Mouse (Mus musculus): Measurements from ENCODE around the gene D1Ertd622e. TPM values are rescaled to one million over a fixed set of nuclear protein-coding genes. Genes with fewer than 3 reads are reported as not detected.
"Not testable (repeated sequence)": the region's sequence is repeated elsewhere in the genome, so short reads cannot be mapped to it uniquely, and the experiment has no call there.

Gene D1Ertd622e
- polyA plus RNA-seq, 1 experiment from 2014 or later: 13.9 TPM

DNA sequence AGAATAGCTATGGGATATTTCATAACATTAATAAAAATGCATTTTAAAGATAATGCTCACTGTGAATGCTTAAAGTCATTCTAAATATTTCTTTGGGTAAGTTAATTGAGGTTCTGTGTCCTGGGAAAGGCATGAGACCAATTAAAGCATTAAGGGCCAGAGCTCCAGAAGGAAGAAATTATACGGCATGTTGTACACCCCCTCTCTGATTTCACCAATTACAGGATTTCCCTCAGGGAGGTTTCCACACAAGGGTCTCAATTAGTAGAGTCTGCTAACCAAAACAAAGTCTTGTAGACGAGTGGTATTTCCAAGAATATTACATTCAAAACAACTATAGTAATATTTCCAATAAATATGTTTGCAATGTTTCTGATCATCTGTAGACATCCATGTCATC lies 50.1 kb downstream of the D1Ertd622e start:
- Histone ChIP-seq H3K4me3 (no peak overlapping the region), H3K27me3 (no peaks in the 10 kb centered on the region), H3K9me3 (no peaks in the 10 kb centered on the region), H3K4me2 (no peak overlapping the region), H3K4me1 (no peaks in the 10 kb centered on the region), H3K36me3 (no peaks in the 10 kb centered on the region), H3K27ac (no peak overlapping the region), H3K9ac (no peak overlapping the region)
- no peak for ATAC-seq (ENCODE audit: insufficient number of reproducible peaks, low FRiP score, low TSS enrichment, low read depth)
- 20% methylated on average over 2 of the region's 2 CpGs for WGBS

DNA sequence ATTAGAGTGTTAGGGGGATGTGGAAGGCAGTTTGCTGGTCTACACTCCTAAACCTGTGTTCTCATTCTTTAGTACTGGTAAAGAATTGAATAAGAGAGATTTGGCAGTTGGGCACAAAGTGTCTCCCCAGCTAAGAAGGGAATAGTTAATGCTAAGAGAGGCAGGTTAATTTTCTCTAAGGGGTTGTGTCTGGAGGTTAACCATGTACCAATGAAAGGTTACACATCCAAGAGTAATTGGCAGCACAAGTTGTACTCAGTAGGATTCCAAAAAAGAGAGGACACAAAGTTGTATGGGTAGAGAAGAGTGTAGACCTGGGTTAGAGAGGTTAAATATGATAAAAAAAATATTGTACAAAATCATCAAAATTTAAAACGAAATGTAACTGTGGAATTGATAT lies 58.5 kb downstream of the D1Ertd622e start:
- no peaks in the 10 kb centered on the region for H3K9me3 ChIP-seq
- no peak overlapping the region for H3K9ac ChIP-seq
- H3K27me3 ChIP-seq: no peaks in the 10 kb centered on the region
- 62% methylated on average over 1 of the region's 1 CpGs for WGBS
- no peaks in the 10 kb centered on the region for H3K4me1 ChIP-seq
- no peak for ATAC-seq (ENCODE audit: insufficient number of reproducible peaks, low FRiP score, low TSS enrichment, low read depth)
- no peak overlapping the region for H3K4me3 ChIP-seq
- H3K36me3 ChIP-seq: no peaks in the 10 kb centered on the region
- H3K27ac ChIP-seq: no peak overlapping the region
- no peak overlapping the region for H3K4me2 ChIP-seq

DNA sequence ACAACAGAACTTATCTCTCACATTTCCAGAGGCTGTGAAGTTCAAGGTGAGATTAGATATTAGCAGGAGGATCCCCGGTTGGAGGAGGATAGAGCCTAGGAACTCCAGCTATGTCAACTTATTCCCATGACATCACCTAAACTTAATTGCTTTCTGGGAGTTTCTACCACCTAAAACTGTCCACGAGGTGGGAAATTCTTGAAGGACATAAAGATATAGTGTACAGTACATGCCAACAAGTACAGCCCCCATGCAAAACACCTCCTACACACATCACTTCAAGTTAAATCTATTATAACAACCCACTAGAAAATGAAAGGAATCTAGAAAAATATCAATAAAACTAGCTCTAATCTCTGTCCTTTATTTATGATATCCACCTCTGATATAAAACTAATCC lies 61.5 kb downstream of the D1Ertd622e start:
- 69% methylated on average over 2 of the region's 2 CpGs for WGBS
- Histone ChIP-seq H3K4me2 (no peak overlapping the region), H3K27ac (no peak overlapping the region), H3K9me3 (no peaks in the 10 kb centered on the region), H3K9ac (no peak overlapping the region), H3K36me3 (no peaks in the 10 kb centered on the region), H3K4me3 (no peak overlapping the region), H3K4me1 (no peaks in the 10 kb centered on the region), H3K27me3 (no peaks in the 10 kb centered on the region)
- no peak for ATAC-seq (ENCODE audit: insufficient number of reproducible peaks, low FRiP score, low TSS enrichment, low read depth)

DNA sequence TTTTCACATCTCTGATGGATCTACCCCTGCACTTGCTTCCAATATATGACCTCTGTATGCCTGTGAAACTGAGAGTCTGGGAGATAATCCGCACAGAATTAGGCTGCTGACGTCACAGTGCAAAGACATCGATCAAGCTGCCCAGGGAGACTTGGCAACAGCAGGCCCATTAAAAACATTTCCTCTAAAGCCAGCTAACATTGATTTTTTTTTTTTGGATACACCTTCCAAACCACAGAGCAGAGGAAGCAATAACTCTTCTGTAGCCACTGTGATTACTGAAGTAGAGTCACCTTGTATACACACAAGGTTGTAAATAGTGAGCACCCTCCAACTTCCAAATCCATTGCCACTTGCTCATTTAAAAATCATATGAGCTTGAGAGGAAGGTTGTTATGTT lies 62.8 kb downstream of the D1Ertd622e start:
- no peak overlapping the region for H3K27ac ChIP-seq
- H3K4me3 ChIP-seq: no peak overlapping the region
- ATAC-seq (ENCODE audit: insufficient number of reproducible peaks, low FRiP score, low TSS enrichment, low read depth): no peak
- no peaks in the 10 kb centered on the region for H3K9me3 ChIP-seq
- no peak overlapping the region for H3K9ac ChIP-seq
- 52% methylated on average over 3 of the region's 3 CpGs for WGBS
- no peaks in the 10 kb centered on the region for H3K4me1 ChIP-seq
- H3K36me3 ChIP-seq: no peaks in the 10 kb centered on the region
- no peak overlapping the region for H3K4me2 ChIP-seq
- no peaks in the 10 kb centered on the region for H3K27me3 ChIP-seq

DNA sequence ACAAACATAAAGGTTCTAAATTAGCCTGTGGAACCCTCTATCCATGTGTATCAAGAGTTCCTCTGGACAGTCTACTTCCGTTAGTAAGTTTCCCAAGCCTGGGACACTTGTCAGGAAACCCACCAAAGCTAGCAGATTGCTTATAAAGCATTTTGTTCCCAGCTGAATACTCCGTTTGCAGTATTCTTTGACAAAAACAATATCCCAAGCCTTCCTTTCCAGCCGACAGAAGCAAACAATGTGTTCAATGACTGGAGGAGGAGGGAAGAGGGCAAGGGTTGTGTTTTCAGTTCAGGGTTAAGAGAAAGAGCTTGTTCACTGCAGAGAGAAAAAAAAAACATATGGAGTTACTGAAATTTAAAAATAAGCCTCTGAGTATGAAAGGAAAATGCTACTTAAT lies 73.3 kb downstream of the D1Ertd622e start:
- no peaks in the 10 kb centered on the region for H3K4me1 ChIP-seq
- no peak for ATAC-seq (ENCODE audit: insufficient number of reproducible peaks, low FRiP score, low TSS enrichment, low read depth)
- no peaks in the 10 kb centered on the region for H3K27me3 ChIP-seq
- WGBS: 69% methylated on average over 3 of the region's 3 CpGs
- no peak overlapping the region for H3K4me3 ChIP-seq
- H3K4me2 ChIP-seq: no peak overlapping the region
- H3K36me3 ChIP-seq: no peaks in the 10 kb centered on the region
- H3K27ac ChIP-seq: no peak overlapping the region
- H3K9ac ChIP-seq: no peak overlapping the region
- no peaks in the 10 kb centered on the region for H3K9me3 ChIP-seq

DNA sequence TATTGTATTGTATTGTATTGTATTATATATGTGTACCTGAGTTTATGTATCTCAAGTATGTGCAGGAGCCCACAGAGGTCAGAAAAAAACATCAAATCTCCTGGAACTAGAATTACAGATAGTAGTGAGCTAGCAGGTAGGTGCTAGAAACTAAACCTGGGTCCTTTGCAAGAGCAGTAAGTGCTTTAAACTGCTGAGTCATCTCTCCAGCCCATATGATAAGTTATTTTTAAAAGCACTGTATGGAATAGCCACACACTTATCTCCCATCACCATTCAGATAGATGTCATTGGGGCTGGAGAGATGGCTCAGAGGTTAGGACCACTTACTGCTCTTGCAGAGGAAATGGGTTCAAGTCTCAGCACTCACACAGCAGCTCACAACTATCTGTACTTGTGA lies 76.8 kb downstream of the D1Ertd622e start:
- Histone ChIP-seq H3K4me2 (no peak overlapping the region), H3K4me3 (no peak overlapping the region), H3K9me3 (no peaks in the 10 kb centered on the region), H3K36me3 (no peaks in the 10 kb centered on the region), H3K4me1 (no peaks in the 10 kb centered on the region), H3K27me3 (no peaks in the 10 kb centered on the region), H3K9ac (no peak overlapping the region), H3K27ac (no peak overlapping the region)
- no peak for ATAC-seq (ENCODE audit: insufficient number of reproducible peaks, low FRiP score, low TSS enrichment, low read depth)

DNA sequence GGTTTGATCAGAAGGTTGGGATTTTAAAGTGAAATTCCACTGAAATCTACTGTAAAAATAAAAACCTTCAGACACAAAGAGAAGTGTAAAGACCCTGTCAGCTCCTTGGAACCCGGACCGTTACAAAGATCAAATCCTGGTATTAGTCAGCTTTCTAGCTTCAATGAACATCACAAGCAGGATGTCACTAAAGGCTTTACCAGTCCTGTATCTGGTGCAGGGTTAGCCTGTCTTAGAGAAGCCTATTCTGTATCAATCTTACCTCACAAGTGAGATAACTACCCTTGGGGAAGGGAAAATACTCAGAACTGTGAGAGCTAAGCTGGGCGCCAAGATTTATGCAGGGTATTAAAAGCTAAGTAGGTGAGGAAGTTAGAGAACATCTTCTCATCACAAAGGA lies 77.7 kb downstream of the D1Ertd622e start:
- Histone ChIP-seq H3K27ac (no peak overlapping the region), H3K9me3 (no peaks in the 10 kb centered on the region), H3K4me2 (no peak overlapping the region), H3K36me3 (no peaks in the 10 kb centered on the region), H3K27me3 (no peaks in the 10 kb centered on the region), H3K4me3 (no peak overlapping the region), H3K4me1 (no peaks in the 10 kb centered on the region), H3K9ac (no peak overlapping the region)
- 80% methylated on average over 3 of the region's 3 CpGs for WGBS
- no peak for ATAC-seq (ENCODE audit: insufficient number of reproducible peaks, low FRiP score, low TSS enrichment, low read depth)

DNA sequence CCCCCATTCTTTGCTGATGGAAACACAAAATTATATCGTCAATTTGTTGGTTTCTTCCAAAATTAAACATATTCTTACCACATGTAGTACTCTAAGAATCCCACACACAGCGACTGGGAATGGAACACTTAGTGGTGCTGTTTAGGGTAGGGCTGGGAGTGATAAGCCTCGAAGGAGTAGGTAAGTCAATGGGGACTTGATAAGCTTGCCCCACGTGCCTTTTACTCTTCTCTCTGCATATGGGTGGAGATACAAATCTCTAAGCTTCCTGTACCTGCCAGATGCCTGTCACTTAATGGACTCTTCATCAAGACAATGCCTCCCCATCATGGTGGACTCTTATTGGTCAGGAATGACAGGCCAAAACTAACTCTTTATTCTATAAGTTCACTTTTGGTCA lies 78.8 kb downstream of the D1Ertd622e start:
- Histone ChIP-seq H3K9ac (no peak overlapping the region), H3K4me2 (no peak overlapping the region), H3K4me1 (no peaks in the 10 kb centered on the region), H3K9me3 (no peaks in the 10 kb centered on the region), H3K4me3 (no peak overlapping the region), H3K36me3 (no peaks in the 10 kb centered on the region), H3K27ac (no peak overlapping the region), H3K27me3 (no peaks in the 10 kb centered on the region)
- no peak for ATAC-seq (ENCODE audit: insufficient number of reproducible peaks, low FRiP score, low TSS enrichment, low read depth)
- WGBS: 80% methylated on average over 4 of the region's 4 CpGs

DNA sequence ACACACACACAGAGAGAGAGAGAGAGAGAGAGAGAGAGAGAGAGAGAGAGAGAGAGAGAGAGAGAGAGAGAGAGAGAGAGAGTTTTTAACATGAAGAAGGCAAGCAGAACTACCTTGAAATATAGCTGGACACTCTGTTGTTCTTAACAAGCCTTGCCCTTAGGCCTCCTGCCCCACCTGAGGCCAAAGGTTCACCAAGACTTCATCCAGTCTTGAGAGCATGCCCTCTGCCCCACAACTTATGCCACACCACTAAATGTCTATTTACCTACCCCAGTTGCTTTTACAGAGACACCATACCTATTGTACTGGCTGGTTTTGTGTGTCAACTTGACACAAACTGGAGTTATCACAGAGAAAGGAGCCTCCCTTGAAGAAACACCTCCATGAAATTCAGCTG lies 81.2 kb downstream of the D1Ertd622e start:
- not testable (repeated sequence) for H3K9ac ChIP-seq; H3K36me3 ChIP-seq; H3K4me2 ChIP-seq; H3K27ac ChIP-seq; H3K4me3 ChIP-seq; H3K9me3 ChIP-seq; ATAC-seq (ENCODE audit: insufficient number of reproducible peaks, low FRiP score, low TSS enrichment, low read depth); H3K27me3 ChIP-seq; H3K4me1 ChIP-seq

DNA sequence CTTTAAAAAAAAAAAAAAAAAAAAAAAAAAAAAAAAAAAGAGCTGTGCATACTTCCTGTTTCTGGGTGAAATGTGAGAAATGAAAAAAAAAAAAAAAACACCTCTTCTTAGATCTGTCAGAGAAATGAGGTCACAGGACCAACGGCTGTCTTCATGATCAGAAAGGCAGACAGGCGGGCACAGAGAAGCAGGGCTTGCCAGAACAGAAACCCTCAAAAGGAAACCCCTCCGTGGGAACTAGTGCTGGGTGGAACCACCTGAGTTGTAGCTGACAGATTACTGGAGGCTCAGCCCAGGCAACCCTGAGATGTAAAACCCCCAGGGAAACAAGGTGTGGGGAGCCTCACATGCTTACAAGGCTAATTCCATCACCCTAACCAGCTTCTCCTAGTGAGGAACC lies 81.6 kb downstream of the D1Ertd622e start:
- H3K4me1 ChIP-seq: no peaks in the 10 kb centered on the region
- ATAC-seq (ENCODE audit: insufficient number of reproducible peaks, low FRiP score, low TSS enrichment, low read depth): no peak
- no peaks in the 10 kb centered on the region for H3K27me3 ChIP-seq
- H3K9me3 ChIP-seq: no peaks in the 10 kb centered on the region
- H3K4me3 ChIP-seq: no peak overlapping the region
- 62% methylated on average over 3 of the region's 3 CpGs for WGBS
- H3K27ac ChIP-seq: no peak overlapping the region
- no peaks in the 10 kb centered on the region for H3K36me3 ChIP-seq
- H3K4me2 ChIP-seq: no peak overlapping the region
- H3K9ac ChIP-seq: no peak overlapping the region

DNA sequence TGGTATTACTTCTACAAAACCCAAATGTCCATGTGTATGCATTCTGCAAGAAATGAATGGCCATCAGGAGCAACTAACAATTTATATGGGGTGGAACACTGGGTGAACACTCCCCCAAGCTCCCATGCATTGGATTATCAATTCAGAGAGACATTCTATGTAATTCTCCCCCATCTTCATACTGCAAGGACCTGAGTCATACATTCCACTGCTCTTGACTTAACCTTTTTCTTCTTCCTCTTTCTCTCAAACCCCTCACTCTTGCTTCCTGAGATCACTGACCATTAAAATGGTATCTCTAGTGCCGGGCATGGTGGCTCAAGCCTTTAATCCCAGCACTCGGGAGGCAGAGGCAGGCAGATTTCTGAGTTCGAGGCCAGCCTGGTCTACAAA lies 83.9 kb downstream of the D1Ertd622e start:
- ATAC-seq (ENCODE audit: insufficient number of reproducible peaks, low FRiP score, low TSS enrichment, low read depth): no peak
- Histone ChIP-seq H3K27me3 (no peaks in the 10 kb centered on the region), H3K27ac (no peak overlapping the region), H3K9me3 (no peaks in the 10 kb centered on the region), H3K36me3 (no peaks in the 10 kb centered on the region), H3K4me1 (no peaks in the 10 kb centered on the region), H3K9ac (no peak overlapping the region), H3K4me3 (no peak overlapping the region), H3K4me2 (no peak overlapping the region)
- WGBS: 85% methylated on average over 3 of the region's 3 CpGs

DNA sequence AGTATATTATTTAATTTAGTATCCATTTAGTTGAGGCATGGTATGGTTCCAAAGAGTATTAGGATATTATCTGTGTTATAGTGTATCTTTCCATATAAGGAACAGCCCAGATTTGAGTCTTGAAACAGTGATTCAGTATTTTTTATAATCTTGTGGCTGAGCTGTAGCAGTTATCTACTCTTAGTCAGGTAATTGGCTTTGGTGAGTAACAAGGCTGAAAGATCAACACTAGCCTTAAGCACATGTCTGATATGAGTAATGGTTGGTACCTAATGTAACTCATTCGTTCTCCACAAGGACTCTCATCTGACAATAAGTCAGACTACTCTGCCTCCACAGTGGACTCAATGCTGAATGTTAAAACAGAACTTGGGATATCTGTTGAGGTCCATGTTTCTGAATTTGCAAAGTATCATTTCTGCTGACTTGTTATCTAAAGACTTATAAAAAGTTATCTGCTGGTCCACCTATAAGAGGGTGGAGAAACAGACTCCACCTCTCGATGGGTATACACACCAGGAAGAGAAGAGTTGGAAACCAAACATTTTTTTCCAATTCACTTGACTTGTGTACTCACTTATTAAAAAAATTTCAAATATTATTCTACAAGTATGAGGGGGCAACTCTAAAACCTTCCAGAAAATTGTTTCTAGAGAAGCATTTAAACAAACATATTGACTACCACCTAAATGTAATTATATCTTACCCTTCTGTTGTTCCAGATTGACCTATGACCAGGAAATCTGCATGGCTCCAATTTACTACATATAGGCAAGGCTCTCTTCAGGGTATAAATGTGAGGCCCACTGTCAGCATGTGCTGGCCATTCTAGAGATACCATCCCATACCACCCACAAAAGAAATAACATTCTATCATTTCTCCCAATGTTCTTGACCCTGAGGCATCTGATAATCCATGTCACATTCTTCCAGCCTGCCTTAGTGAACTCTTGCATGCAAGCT lies 84.5 kb downstream of the D1Ertd622e start:
- Histone ChIP-seq H3K36me3 (no peaks in the 10 kb centered on the region), H3K9me3 (no peaks in the 10 kb centered on the region), H3K4me2 (no peak overlapping the region), H3K27me3 (no peaks in the 10 kb centered on the region), H3K9ac (no peak overlapping the region), H3K27ac (no peak overlapping the region), H3K4me1 (no peaks in the 10 kb centered on the region), H3K4me3 (no peak overlapping the region)
- no peak for ATAC-seq (ENCODE audit: insufficient number of reproducible peaks, low FRiP score, low TSS enrichment, low read depth)
- WGBS: 85% methylated on average over 2 of the region's 2 CpGs

DNA sequence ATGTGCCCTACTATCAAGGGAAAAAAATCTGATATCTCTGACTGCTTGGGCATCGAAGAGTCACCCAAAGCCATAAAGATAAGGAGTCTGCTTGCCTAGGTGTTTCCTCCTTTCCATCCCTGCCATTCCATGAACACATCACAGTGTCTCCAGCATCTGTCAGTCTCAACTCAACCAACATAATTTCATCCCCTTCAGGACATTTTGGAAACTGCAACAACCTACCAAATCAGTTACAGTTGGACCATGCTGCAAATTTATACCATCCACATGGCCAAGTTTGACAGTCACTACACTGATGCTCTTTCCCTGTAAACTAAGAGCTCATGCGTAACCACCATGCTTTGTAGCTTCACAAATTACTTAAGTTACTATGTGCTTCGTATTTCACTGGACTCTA lies 85.3 kb downstream of the D1Ertd622e start:
- Histone ChIP-seq H3K9ac (no peak overlapping the region), H3K27me3 (no peaks in the 10 kb centered on the region), H3K27ac (no peak overlapping the region), H3K4me3 (no peak overlapping the region), H3K9me3 (no peaks in the 10 kb centered on the region), H3K4me1 (no peaks in the 10 kb centered on the region), H3K4me2 (no peak overlapping the region), H3K36me3 (no peaks in the 10 kb centered on the region)
- WGBS: 86% methylated on average over 3 of the region's 3 CpGs
- no peak for ATAC-seq (ENCODE audit: insufficient number of reproducible peaks, low FRiP score, low TSS enrichment, low read depth)
